Mouse (Mus musculus): ENCODE data around the gene Ly6g6d. TPM values are rescaled to one million over a fixed set of nuclear protein-coding genes. Genes with fewer than 3 reads are reported as not detected.
A peak's percentile ranks its signal among the peaks of the same experiment; 100 is the strongest.

Ly6g6d gene
- polyA plus RNA-seq, 1 experiment from 2014 or later, result 0.74 TPM

DNA sequence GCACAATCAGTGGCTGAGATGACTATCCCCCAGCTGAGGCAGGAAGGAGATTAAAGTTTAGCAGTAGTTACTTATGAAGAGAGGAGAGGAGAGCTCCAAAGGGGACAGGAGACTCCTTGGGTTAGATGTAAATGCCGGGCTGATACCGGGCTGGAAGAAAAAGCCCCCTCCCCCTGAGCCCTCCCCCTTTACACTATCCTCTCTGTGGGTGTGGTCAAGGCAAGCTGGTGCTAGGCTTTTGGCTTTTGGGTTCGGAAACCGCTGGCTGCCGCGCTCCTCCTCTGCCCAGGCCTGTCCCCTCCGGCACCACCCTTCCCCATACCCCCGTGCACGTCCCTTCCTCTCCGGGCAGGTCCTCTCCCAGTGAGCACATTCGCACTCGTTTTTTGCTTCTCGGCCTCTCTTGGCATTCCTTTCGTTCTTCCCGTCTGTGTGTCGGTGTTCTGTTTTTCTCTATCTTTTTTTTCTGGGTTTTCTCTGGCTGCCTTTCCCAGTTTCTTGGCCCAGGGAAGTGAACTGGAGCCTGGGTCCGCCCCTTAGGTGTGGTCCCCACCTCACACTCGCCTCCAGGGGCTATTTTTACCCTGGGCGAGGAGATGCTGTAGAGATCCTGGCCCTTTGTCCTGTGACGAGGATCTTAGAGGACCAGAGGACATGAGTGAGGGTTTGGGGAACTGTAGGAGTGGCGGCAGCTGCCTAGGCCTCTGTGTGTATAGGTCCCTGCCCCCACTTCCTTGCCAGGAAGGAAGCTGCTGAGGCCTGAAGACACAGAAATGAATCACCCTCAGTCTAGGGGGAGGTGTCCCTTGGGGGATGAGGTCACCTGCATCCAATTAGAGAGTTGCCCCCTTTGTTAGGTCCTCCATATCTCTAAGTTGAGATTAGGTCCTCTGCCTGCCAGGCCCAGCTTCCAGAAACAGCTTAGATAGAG, 26.4 kb downstream of the Ly6g6d start:
- peak overlapping the region; percentile 83 for H3K27ac ChIP-seq (replicated peaks)
- H3K27me3 ChIP-seq (replicated peaks), result no peaks in the 10 kb centered on the region
- peaks cover 46% of the 10 kb centered on the region for H3K4me1 ChIP-seq
- H3K9me3 ChIP-seq (replicated peaks), result no peaks in the 10 kb centered on the region
- no peak for ATAC-seq (ENCODE audit: low FRiP score)
- H3K9ac ChIP-seq (replicated peaks), result peak overlapping the region; percentile 51
- H3K4me2 ChIP-seq, result peak overlapping the region; percentile 60
- peaks cover 2% of the 10 kb centered on the region; the same call in 1 of the 2 replicates for H3K36me3 ChIP-seq
- H3K4me3 ChIP-seq (replicated peaks), result peak overlapping the region; percentile 42
- WGBS, result 6% methylated on average over 21 of the region's 21 CpGs

DNA sequence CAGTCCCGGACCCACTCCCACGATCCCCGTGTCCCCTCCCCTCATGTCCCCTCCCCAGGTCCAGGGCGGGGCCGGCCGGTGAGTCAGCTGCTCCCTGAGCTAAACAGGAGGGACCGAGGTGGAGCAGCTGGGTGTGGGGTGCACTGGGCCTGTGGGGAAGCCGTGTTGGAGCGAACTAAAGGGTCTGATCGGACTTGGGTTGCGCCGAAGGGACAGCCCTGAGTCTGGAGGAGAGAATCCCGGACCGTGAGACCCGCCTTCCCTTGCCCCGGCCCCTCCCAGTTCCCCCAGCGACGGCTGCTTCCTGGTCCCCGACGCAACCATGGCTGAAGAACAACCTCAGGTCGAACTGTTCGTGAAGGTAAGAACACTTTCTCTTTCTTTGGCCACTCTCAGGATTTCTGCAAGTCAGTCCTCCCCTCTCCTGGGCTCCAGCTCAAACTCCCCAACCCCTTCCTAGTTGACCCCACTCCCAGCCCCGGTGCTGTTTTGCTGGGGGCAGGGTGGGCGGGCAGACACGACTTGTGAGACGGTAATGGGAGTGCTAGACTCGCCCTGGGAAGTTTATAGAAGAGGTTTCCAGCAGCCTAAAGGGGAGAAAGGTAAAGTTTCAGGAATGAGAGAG, 27.6 kb downstream of the Ly6g6d start:
- Histone ChIP-seq H3K27me3 (replicated peaks) (no peaks in the 10 kb centered on the region), H3K36me3 (peaks cover 2% of the 10 kb centered on the region; the same call in 1 of the 2 replicates), H3K4me2 (peak overlapping the region; percentile 60), H3K27ac (replicated peaks) (peak overlapping the region; percentile 82), H3K9me3 (replicated peaks) (no peaks in the 10 kb centered on the region), H3K4me3 (replicated peaks) (peak overlapping the region; percentile 42), H3K4me1 (peaks cover 51% of the 10 kb centered on the region), H3K9ac (replicated peaks) (peak overlapping the region; percentile 44)
- no peak for ATAC-seq (ENCODE audit: low FRiP score)
- WGBS, result under 1% methylated on average over 26 of the region's 27 CpGs

DNA sequence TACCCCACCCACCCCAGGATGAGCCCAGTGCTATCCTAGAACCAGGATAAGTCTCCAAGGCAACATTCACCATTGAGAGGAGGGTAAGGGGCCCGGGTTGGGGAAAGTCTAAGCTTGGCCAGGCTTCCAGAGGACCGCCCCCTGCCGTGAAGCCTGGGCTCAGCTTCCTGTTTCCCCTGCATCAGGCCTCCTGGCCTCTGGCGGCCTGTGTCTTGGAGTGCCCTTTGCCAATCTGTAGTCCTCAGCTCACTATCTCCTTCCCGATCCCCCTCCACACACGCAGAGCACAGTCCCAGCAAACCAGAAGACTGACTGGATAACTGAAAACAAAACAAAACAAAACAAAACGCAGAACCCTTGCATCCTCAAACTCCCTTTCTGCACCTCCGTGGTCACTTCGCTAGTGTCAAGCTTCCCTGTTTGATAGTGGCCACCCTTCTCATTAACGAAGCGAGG, 28.3 kb downstream of the Ly6g6d start, which contains the start of gene Clic1:
Gene Clic1 (plus strand): TSS at position 406 of the 456 bp plus-strand sequence.
- 5% methylated on average over 11 of the region's 11 CpGs for WGBS
- Histone ChIP-seq H3K4me3 (replicated peaks) (peak within 1 kb of the TSS; percentile 42), H3K4me2 (peak within 1 kb of the TSS; percentile 60), H3K9ac (replicated peaks) (peak within 1 kb of the TSS; percentile 44), H3K9me3 (replicated peaks) (no peaks in the 10 kb centered on the region), H3K36me3 (peaks cover 2% of the 10 kb centered on the region; the same call in 1 of the 2 replicates), H3K27ac (replicated peaks) (peak within 1 kb of the TSS; percentile 82), H3K27me3 (replicated peaks) (no peaks in the 10 kb centered on the region), H3K4me1 (peaks cover 51% of the 10 kb centered on the region)
- ATAC-seq (ENCODE audit: low FRiP score), result no peak

DNA sequence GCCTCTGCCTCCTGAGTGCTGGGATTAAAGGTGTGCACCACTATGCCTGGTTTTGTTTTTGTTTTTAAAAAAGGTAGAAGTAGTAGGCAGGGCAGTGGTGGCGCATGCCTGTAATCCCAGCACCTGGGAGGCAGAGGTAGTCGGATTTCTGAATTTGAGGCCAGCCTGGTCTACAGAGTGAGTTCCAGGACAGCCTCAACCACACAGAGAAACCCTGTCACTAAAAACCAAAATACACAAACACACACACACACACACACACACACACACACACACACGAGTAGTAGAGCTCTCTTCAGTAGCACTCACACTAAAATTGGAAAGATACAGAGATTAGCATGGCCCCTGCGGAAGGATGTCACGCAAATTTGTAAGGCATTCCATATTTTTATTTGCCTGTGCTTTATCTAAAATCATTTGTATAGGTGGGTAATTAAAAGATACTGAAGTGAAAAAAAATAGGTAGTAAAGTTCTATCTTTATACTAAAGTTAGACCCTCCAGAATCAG, 28.9 kb downstream of the Ly6g6d start:
- 78% methylated on average over 5 of the region's 5 CpGs for WGBS
- Histone ChIP-seq H3K27me3 (replicated peaks) (no peaks in the 10 kb centered on the region), H3K9me3 (replicated peaks) (no peaks in the 10 kb centered on the region), H3K4me2 (no peak overlapping the region), H3K4me3 (replicated peaks) (no peak overlapping the region), H3K36me3 (no peaks in the 10 kb centered on the region), H3K9ac (replicated peaks) (no peak overlapping the region), H3K4me1 (peaks cover 51% of the 10 kb centered on the region), H3K27ac (replicated peaks) (peak overlapping the region; percentile 82)
- no peak for ATAC-seq (ENCODE audit: low FRiP score)

DNA sequence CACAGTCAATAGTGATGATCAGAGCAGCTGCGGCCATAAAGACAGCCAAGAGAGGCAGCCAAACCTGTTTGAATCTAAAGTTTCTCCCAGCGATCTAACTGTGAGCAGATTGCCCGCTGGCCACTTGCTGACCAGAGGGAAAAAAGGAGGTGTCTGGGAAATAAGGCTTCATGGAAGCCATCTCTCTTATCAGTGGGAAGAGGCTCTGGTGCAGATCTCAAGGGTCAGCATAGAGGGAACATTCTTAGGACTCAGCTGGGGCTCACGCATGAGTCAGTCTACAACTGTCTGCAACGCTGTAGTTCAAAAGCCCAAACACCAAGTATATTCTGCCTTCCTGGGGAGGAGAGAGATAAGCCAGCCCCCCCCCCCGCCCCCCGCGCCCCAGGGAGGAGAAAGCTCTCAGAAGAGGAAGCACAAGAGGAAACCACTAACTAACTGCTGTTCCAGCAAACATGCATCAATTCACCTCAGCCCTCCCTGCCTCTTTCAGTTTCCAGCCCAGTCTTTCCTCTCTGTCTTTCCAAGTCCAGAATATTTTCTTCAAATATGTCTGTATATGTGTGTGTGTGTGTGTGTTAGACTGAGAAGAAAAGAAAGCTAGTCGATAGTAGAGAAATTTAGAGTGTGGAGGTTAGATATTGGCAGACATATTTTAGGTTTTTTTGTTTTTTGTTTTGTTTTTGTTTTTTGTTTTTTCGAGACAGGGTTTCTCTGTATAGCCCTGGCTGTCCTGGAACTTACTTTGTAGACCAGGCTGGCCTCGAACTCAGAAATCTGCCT, 29.5 kb downstream of the Ly6g6d start:
- Histone ChIP-seq H3K9ac (replicated peaks) (no peak overlapping the region), H3K27me3 (replicated peaks) (no peaks in the 10 kb centered on the region), H3K4me2 (peak overlapping the region; percentile 11; the same call in 1 of the 2 replicates), H3K27ac (replicated peaks) (peak overlapping the region; percentile 82), H3K36me3 (no peaks in the 10 kb centered on the region), H3K4me3 (replicated peaks) (no peak overlapping the region), H3K4me1 (peaks cover 51% of the 10 kb centered on the region), H3K9me3 (replicated peaks) (no peaks in the 10 kb centered on the region)
- no peak for ATAC-seq (ENCODE audit: low FRiP score)
- WGBS, result 44% methylated on average over 11 of the region's 11 CpGs

DNA sequence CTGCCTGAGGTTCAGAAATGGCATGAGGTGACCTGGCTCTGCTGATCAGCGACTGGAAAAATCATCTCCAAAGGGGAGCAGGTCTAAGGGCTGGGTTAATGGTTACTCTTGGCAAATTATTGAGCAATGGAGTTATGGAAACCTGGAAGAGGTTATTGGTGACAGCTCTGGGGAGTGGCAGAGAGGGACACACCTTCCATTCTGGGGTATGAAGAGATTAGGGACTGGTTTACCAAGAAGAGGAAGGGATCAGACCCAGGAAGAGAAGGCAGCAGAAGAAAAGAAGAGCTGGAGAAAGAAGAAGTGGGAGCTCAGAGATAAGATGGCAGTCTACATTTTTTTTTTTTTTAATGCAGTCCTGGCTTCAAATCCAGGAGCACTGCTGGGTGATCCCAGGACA, 30.2 kb downstream of the Ly6g6d start:
- Histone ChIP-seq H3K9ac (replicated peaks) (no peak overlapping the region), H3K4me3 (replicated peaks) (no peak overlapping the region), H3K9me3 (replicated peaks) (no peaks in the 10 kb centered on the region), H3K27me3 (replicated peaks) (no peaks in the 10 kb centered on the region), H3K36me3 (no peaks in the 10 kb centered on the region), H3K27ac (replicated peaks) (peak overlapping the region; percentile 82), H3K4me1 (peaks cover 48% of the 10 kb centered on the region), H3K4me2 (peak overlapping the region; percentile 11; the same call in 1 of the 2 replicates)
- WGBS, result 38% methylated on average over 1 of the region's 1 CpGs
- no peak for ATAC-seq (ENCODE audit: low FRiP score)

DNA sequence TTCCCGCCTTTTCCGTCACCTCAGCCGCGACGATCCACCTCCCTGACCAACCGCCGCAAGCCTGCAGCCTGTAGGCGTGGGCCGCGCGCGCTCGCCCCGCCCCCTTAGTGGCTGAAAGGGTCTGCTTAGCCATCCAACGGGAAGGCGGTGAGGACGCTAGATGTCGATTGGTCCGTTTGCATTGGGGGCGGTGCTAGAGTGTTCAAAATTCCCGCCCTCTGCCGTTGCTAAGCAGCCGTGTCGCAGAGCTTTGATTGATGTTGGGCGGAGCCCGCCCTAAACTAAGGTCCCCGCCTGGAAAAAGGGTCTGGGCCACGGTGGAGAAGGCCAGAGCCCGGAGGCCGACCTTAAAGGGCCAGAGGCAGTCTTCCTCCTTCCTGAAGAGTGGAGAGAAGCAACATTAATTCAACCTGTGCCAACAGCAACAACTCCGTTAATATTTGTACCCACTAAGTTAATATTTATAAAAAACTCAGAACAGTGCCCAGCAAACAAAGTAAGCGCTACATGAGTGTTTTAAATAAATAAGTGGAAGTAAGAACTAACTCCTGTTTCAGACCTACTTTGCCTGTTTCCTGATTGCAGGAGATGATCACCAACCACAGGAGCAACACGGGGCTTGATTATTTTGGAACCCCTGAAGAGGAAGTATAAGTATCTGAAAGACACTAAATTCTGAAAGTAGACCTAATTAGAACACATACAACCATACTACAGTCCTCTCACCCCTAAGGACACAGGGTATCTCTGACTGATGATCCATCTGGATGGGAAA, 31.0 kb downstream of the Ly6g6d start, which contains the start of gene Msh5:
Gene Msh5 (minus strand): TSS at position 65 of the 775 bp plus-strand sequence.
- H3K36me3 ChIP-seq, result no peaks in the 10 kb centered on the region
- peak within 1 kb of the TSS; percentile 73 for H3K9ac ChIP-seq (replicated peaks)
- H3K9me3 ChIP-seq (replicated peaks), result no peaks in the 10 kb centered on the region
- H3K4me2 ChIP-seq, result peak within 1 kb of the TSS; percentile 94
- peak; percentile 96 for ATAC-seq (ENCODE audit: low FRiP score)
- H3K4me1 ChIP-seq, result peaks cover 41% of the 10 kb centered on the region
- H3K4me3 ChIP-seq (replicated peaks), result peak within 1 kb of the TSS; percentile 59
- WGBS, result 2% methylated on average over 33 of the region's 33 CpGs
- H3K27ac ChIP-seq (replicated peaks), result peak within 1 kb of the TSS; percentile 67
- H3K27me3 ChIP-seq (replicated peaks), result no peaks in the 10 kb centered on the region

DNA sequence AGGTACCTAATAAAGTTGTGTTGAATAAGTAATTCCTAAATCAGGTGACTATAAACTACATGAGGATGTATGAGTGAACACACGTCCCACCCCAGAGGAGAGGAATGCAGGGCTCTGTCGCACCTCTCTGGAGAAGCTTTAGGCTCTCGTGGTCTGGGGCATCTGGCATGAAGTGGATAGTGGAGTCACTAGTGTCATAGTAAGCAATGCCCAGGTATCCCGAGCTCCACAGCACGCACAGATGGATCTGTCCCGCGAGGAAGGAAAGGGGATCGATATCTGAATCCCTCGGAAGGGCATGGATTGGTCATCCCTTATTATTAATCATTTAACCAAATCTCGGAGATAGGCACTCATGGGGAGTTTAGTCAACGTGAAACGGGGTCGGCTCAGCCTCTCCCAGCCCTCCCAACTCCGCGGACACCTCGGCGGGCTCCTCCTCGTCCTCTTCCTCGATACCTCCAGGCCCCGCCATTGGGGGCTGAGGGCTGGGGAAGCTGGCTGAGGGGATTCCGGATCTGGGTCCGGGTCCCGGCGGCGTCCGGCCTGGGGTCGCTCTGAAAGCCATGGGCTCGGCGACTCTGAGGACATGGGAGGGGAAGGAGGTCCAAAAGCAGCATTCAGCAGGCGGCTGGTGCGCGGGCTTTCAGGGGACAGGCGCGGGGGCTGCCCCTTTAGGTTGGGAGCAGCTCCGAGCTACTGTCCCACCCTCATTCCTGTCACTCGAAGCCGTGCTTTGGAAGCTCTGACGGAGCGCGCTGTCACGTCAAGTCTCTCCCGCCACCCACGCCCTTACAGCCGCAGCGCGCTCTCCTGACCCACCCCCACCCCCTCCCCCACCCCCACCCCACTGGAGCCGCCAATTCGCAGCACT, 31.8 kb downstream of the Ly6g6d start:
- H3K27ac ChIP-seq (replicated peaks), result peak overlapping the region; percentile 67
- ATAC-seq (ENCODE audit: low FRiP score), result peak; percentile 49
- no peaks in the 10 kb centered on the region for H3K27me3 ChIP-seq (replicated peaks)
- peaks cover 33% of the 10 kb centered on the region for H3K4me1 ChIP-seq
- H3K36me3 ChIP-seq, result no peaks in the 10 kb centered on the region
- peak overlapping the region; percentile 73 for H3K9ac ChIP-seq (replicated peaks)
- peak overlapping the region; percentile 59 for H3K4me3 ChIP-seq (replicated peaks)
- H3K9me3 ChIP-seq (replicated peaks), result no peaks in the 10 kb centered on the region
- 6% methylated on average over 47 of the region's 48 CpGs for WGBS
- H3K4me2 ChIP-seq, result peak overlapping the region; percentile 94

DNA sequence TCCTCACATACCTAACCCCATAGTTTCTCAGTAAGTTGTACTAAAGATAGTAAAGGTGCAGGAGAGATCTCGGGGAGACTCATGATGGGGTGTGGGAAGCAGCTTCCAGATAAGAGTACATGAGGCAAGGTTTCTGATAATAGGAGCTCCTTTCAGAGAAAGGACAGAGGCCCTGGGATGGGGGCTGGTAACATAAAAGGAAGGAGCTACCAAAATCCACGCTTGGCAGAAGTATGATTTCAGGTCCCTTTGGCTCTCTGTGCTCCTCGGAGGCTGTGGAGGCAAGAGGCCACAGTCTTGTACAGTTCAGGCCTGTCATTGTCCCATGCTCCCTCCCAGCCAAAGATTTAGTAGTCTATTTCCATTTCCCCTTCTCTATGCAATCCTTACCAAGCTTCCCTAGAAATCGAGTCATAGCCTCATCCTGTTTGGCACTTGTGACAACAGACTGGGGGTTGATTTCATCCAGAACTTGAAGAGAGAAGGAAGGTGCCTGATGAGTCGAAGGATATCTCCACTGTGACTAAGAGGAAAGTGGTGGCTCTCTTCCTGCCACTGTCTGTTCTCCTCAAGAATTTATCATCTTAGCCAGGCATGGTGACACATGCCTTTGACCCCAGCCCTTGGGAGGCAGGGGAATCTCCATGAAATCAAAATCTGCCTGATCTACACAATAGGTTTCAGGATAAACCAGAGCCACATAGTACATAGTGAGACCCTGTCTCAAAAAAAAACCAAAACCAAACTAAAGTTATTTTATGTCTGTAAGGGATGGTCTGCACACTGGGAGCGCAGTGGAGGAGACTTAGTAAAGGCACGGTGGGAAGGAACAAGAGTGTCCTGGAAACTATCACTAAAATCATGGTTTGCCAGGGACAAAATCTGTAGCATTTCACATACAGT, 32.7 kb downstream of the Ly6g6d start:
- no peak overlapping the region for H3K9ac ChIP-seq (replicated peaks)
- peak overlapping the region; percentile 59 for H3K4me3 ChIP-seq (replicated peaks)
- peaks cover 29% of the 10 kb centered on the region for H3K4me1 ChIP-seq
- WGBS, result 86% methylated on average over 7 of the region's 7 CpGs
- no peak for ATAC-seq (ENCODE audit: low FRiP score)
- H3K27me3 ChIP-seq (replicated peaks), result no peaks in the 10 kb centered on the region
- H3K27ac ChIP-seq (replicated peaks), result no peak overlapping the region
- no peaks in the 10 kb centered on the region for H3K9me3 ChIP-seq (replicated peaks)
- H3K4me2 ChIP-seq, result peak overlapping the region; percentile 94
- H3K36me3 ChIP-seq, result no peaks in the 10 kb centered on the region
